Mouse (Mus musculus): ENCODE measurements around the gene Olfr453.
A peak's percentile ranks its signal among the peaks of the same experiment; 100 is the strongest.

The Olfr453 gene

DNA sequence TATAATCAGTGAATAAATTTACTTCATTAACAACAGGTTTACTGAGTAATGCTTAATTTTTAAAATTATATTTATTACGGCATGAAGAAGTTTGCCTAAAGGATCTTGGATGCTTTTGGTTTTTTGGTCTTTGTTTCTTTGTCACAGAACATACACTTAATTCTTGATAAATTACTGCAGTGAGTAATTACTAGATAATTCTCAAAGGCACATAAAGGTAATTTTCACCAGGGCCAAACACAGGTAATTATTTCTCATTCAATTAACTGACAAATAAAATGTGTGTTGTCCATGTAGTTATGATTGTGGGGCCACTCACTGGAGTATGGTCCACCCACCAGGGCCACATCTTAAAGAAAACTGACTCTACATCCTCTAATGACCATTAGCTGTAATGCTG lies at the start of gene Olfr453:
TSS of gene Olfr453 (plus strand) at position 301 of the 400 bp plus-strand sequence.
- no peak for DNase-seq

- DNase-seq = no peak
These were observed 49.4 kb upstream of the Olfr453 start for GRCm38 (mm10) chr6:42689761-42690160.

DNA sequence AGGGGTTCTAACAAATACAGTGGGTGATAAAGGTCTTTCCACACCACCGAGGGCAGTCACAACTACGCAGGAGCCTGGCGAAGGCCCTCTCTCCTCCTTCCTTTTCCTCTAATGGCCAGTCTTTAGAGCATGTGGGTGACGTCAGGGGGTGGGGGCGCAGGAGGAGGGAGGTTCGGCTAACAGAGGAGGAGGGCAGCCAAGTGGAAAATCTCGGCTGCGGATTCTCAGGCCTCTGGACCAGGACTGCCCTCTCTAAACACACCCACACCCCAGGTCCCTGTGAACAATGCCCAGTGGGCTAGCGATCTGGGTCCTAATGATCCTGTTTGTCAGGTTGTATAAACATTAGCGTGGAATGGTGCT lies 47.0 kb upstream of the Olfr453 start:
- peak; percentile 94 for DNase-seq

GRCm38 (mm10) chr6:42692517-42693190 lies 46.5 kb upstream of the Olfr453 start:
- DNase-seq = peak; percentile 90

- DNase-seq = peak; percentile 89
These were observed 29.6 kb upstream of the Olfr453 start, which contains the start of gene Tcaf1 for GRCm38 (mm10) chr6:42709291-42710211. Gene Tcaf1 (minus strand): TSS chr6:42710088.

- DNase-seq = no peak
These were observed 24.5 kb upstream of the Olfr453 start for GRCm38 (mm10) chr6:42714668-42715067.

DNA sequence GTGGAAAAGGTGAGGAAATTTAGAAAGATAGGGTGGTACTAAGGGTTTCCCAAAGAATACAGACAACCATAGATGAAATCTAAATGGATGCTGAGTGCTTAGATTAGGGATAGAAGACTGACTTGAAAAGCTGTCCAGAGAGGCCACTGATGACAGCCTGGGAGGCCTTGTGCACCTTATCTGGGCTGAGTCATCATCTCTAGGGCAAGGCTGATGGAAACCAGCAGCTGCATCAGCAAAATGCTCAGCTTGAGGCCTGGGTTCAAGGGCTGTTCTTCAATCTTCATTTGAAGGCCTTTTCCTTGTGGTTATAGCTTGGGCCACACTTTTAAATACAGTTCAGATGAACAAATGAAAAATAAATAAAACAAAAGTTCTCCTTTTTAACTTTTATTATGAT lies 21.2 kb upstream of the Olfr453 start:
- DNase-seq = no peak

DNA sequence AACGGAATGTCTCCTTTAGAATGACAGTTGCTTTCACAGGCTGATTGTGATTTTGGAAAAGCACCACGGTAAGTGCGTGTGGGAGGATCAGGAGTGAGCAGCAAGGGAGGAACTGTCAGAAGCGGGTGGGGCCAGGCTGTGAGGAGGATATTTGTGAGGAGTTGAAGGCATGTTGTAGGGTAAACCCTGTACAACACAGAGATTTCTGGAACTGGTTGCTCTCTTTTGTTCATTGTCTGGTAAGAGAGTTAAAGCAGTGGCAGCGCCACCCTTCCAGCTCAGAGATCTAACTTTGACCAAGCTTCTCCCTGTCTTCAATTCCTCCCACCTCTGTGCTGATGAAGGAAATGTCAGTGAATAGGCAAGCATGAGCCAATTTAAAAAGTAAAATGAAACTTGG lies 3.1 kb downstream of the Olfr453 start:
- no peak for DNase-seq

- DNase-seq = no peak
These were observed 8.7 kb downstream of the Olfr453 start for GRCm38 (mm10) chr6:42747846-42748245.

DNA sequence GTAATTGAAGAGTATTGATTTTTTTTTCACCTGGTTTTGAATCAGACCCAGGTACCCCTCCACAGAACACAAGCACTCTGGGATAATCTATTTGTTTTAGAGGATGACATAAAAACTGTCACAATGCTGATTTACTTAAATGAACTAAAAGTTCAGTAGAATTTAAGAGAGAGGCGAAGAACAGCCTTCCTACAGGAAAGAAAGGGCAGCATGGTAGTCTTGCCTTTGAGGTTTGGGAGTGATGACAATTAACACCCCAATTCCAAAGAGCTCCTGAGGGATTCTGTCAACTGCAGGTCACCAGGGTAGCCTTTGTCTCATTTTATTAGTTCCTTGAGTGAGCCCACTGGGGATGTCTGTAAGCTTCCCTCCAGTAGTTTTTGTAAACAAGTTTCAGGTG lies 16.9 kb downstream of the Olfr453 start, which contains the start of gene Olfr38:
TSS of gene Olfr38 (plus strand) at position 301 of the 400 bp plus-strand sequence.
- DNase-seq = no peak

- DNase-seq = no peak
These were observed 37.9 kb downstream of the Olfr453 start for GRCm38 (mm10) chr6:42777066-42777465.

DNA sequence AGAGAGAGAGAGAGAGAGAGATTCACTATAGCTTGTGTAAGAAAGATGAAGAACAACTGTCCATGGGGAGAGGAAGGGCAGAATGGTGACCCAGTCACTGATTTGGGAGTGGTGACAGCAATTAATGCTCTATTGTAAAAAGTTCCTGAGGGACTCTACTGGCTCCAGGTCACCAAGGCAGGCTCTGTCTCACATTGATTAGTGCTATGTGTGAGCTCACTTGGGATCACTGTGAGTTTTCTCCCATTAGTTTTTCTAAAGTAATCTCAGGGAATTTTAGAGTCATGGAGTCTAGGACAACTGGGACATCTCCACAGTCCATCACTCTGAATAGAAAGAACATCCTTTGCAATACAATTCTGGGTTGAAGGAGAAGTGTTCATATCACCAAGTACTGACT lies 45.6 kb downstream of the Olfr453 start, which contains the start of gene Olfr452:
TSS of gene Olfr452 (plus strand) at position 301 of the 400 bp plus-strand sequence.
- no peak for DNase-seq

DNA sequence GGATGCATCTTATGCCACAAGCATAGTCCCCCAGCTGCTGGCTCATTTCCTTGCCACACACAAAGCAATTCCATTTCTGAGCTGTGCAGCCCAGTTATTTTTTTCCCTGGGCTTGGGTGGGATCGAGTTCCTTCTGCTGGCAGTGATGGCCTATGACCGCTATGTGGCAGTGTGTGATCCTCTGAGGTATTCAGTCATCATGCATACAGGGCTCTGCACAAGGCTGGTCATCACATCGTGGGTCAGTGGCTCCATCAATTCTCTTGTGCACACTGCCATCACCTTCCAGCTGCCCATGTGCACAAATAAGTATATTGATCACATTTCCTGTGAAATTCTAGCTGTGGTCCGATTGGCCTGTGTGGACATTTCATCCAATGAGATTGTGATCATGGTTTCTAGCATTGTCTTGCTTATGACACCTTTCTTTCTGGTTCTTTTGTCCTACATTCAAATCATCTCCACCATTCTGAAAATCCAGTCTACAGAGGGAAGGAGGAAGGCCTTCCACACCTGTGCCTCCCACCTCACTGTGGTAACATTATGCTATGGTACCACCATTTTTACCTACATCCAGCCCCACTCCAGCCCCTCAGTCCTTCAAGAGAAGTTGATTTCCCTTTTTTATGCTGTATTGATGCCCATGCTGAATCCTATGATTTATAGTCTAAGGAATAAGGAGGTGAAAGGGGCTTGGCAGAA lies 51.2 kb downstream of the Olfr453 start:
- no peak for DNase-seq

DNA sequence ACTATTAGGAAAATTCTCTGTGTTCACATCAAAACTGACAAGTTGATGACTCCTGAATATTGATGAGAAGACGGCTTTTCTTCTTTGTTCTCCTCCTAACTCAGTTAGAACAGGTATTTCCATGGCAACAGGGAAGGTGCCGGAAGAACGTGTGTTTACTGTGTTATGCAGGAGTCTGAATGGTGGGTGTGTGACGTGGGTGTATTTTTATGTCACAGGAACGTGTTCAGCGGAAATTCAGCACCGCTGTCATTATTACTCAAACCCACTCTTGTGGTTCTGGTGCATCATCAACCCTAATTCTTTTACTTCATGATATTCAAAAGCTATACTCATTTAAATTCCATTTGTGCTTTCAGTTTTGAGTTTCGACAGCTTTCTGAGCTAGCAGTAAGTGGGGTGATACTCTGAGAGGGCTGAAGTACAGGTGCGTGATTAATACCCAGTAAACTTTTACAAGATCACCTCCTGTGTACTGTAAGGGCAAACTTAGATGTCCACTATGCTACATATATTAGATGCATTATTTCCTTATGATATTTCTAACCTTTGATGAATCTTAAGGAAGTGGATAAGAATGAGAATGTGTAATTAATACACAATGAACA lies 51.9 kb downstream of the Olfr453 start:
- no peak for DNase-seq

DNA sequence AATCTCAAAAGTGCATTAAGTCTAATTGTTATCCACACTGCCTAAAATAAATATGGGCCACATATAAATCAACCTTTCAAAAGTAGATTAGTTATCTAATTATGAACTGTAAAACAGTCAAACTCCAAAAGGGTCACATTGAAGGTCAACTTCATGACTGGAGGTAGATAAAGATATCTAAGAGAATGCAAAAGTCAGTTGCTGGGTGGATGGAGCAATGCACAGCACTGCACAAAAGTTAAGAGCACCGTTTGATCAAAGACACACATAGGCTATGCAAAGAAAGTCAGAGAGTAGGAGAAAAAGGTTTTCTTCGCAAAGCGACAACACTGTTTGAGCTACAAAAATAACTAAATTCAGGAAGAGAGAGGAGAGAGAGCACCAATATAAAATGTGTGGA lies 55.8 kb downstream of the Olfr453 start:
- DNase-seq = no peak
